Mouse (Mus musculus) heart, postnatal 0 days (tissue): ENCODE results near the gene Dhx36. TPM values are rescaled to one million over a fixed set of nuclear protein-coding genes. Genes with fewer than 3 reads are reported as not detected.

Experiments
- ATAC-seq: fragments of 200-750 bp; cut with Nextera tagmentation; 2 replicates; pipeline ENCODE4 v1.8.0; 2017; ENCODE audit warnings: low read depth, moderate number of reproducible peaks, moderate library complexity; ENCODE audit not compliant: insufficient read depth
- DNase-seq: peaks from one replicate; pipeline ENCODE4 v3.0.0-alpha.2; 2016; ENCODE audit warnings: low spot score
- H3K27ac ChIP-seq: fragments of 300-500 bp; sonication (generic); 2 replicates; pipeline ENCODE4 v1.5.1; 2014; ENCODE audit warnings: low read depth, mild to moderate bottlenecking
- H3K27me3 ChIP-seq: fragments of 300-500 bp; sonication (generic); 2 replicates; pipeline ENCODE4 v1.6.1; 2014; ENCODE audit warnings: low read length, mixed read lengths; ENCODE audit not compliant: control insufficient read depth, insufficient read depth
- H3K36me3 ChIP-seq: fragments of 300-500 bp; sonication (generic); replicated peaks from 2 replicates; pipeline ENCODE4 v1.6.1; 2014; ENCODE audit warnings: low read length, mixed read lengths; ENCODE audit not compliant: control insufficient read depth, insufficient read depth
- H3K4me1 ChIP-seq: fragments of 300-500 bp; sonication (generic); 2 replicates; pipeline ENCODE4 v1.6.1; 2014; ENCODE audit warnings: antibody characterized with exemption; ENCODE audit not compliant: control insufficient read depth, insufficient read depth
- H3K4me2 ChIP-seq: fragments of 300-500 bp; sonication (generic); 2 replicates; pipeline ENCODE4 v1.6.1; 2014; ENCODE audit warnings: low read depth, mild to moderate bottlenecking, low read length, moderate library complexity
- H3K4me3 ChIP-seq: fragments of 300-500 bp; sonication (generic); 2 replicates; pipeline ENCODE4 v1.5.1; 2014; ENCODE audit warnings: low read depth, low read length
- H3K9ac ChIP-seq: fragments of 300-500 bp; sonication (generic); replicated peaks from 2 replicates; pipeline ENCODE4 v1.6.1; 2014; ENCODE audit warnings: low read depth, low read length, mixed read lengths
- H3K9me3 ChIP-seq: fragments of 300-500 bp; sonication (generic); replicated peaks from 2 replicates; pipeline ENCODE4 v1.6.1; 2016; ENCODE audit warnings: low read length; ENCODE audit not compliant: control insufficient read depth
- CTCF ChIP-seq: IDR thresholded peaks from 2 replicates; pipeline ENCODE4 v1.5.1; 2016; ENCODE audit warnings: antibody characterized with exemption, control low read depth, low read depth
- EP300 ChIP-seq: IDR thresholded peaks from 2 replicates; pipeline ENCODE4 v1.6.1; 2016; ENCODE audit warnings: antibody characterized with exemption, low read depth
- WGBS: fragments of 180-500 bp; shearing (Covaris S2); extraction: QIAGEN DNeasy Blood & Tissue Kit; methylation state at CpG from one replicate; pipeline ENCODE4 v1.1.7; 2014; 5-methylcytosine and 5-hydroxymethylcytosine counted together
- polyA plus RNA-seq: library from polyadenylated mRNA; unstranded; fragments of >200 nt; fragmentation: Nextera tagmentation; extraction: Ambion mirVana; gene quantifications from 2 replicates; pipeline ENCODE4 v1.2.1, GENCODE M21; 2015
- total RNA-seq: library from RNA; depleted of rRNA; stranded (reverse); fragments of >200 nt; gene quantifications from 2 replicates; pipeline ENCODE4 v1.2.3, GENCODE M21; 2014; ENCODE audit warnings: low replicate concordance

The Dhx36 gene
- total and polyA plus RNA-seq, 2 experiments from 2014 or later = 13.1 to 20.8 TPM

GRCm38 (mm10) chr3:62499327-62499726 is 7.5 kb downstream of the Dhx36 start:
- Histone ChIP-seq H3K27me3 (no peaks in the 10 kb centered on the region), H3K9ac (no peak overlapping the region), H3K4me1 (no peaks in the 10 kb centered on the region), H3K27ac (no peak overlapping the region), H3K36me3 (peaks cover 50% of the 10 kb centered on the region), H3K4me3 (no peak overlapping the region), H3K4me2 (no peak overlapping the region), H3K9me3 (no peaks in the 10 kb centered on the region)
- no peak for ATAC-seq
- no peak for DNase-seq
- no peak for TF ChIP-seq EP300
- TF ChIP-seq CTCF = no peak
- 74% methylated on average over 4 of the region's 4 CpGs for WGBS

GRCm38 (mm10) chr3:62492568-62492967 is 14.2 kb downstream of the Dhx36 start:
- no peak overlapping the region for H3K4me2 ChIP-seq
- ATAC-seq (no peak), DNase-seq (no peak)
- H3K4me3 ChIP-seq = no peak overlapping the region
- no peaks in the 10 kb centered on the region for H3K9me3 ChIP-seq
- no peaks in the 10 kb centered on the region for H3K27me3 ChIP-seq
- WGBS = 81% methylated on average over 6 of the region's 6 CpGs
- TF ChIP-seq CTCF (no peak), EP300 (no peak)
- peaks cover 58% of the 10 kb centered on the region for H3K36me3 ChIP-seq
- no peak overlapping the region for H3K9ac ChIP-seq
- H3K27ac ChIP-seq = no peak overlapping the region
- H3K4me1 ChIP-seq = no peaks in the 10 kb centered on the region

GRCm38 (mm10) chr3:62484340-62484739 is 22.5 kb downstream of the Dhx36 start:
- no peak for DNase-seq
- ATAC-seq = no peak
- no peak overlapping the region for H3K4me2 ChIP-seq
- no peaks in the 10 kb centered on the region for H3K9me3 ChIP-seq
- no peak overlapping the region for H3K4me3 ChIP-seq
- WGBS = 93% methylated on average over 2 of the region's 2 CpGs
- no peak overlapping the region for H3K9ac ChIP-seq
- no peaks in the 10 kb centered on the region for H3K27me3 ChIP-seq
- H3K27ac ChIP-seq = no peak overlapping the region
- H3K4me1 ChIP-seq = no peaks in the 10 kb centered on the region
- TF ChIP-seq CTCF (no peak), EP300 (no peak)
- peaks cover 55% of the 10 kb centered on the region for H3K36me3 ChIP-seq

GRCm38 (mm10) chr3:62470179-62470578 is 36.6 kb downstream of the Dhx36 start:
- DNase-seq (no peak), ATAC-seq (no peak)
- Histone ChIP-seq H3K4me1 (no peaks in the 10 kb centered on the region), H3K27me3 (no peaks in the 10 kb centered on the region), H3K4me2 (no peak overlapping the region), H3K9me3 (no peaks in the 10 kb centered on the region), H3K27ac (no peak overlapping the region), H3K9ac (no peak overlapping the region), H3K4me3 (no peak overlapping the region), H3K36me3 (peaks cover 80% of the 10 kb centered on the region)
- TF ChIP-seq CTCF (no peak), EP300 (no peak)
- whole genome bisulfite sequencing = 87% methylated on average over 1 of the region's 1 CpGs

DNA sequence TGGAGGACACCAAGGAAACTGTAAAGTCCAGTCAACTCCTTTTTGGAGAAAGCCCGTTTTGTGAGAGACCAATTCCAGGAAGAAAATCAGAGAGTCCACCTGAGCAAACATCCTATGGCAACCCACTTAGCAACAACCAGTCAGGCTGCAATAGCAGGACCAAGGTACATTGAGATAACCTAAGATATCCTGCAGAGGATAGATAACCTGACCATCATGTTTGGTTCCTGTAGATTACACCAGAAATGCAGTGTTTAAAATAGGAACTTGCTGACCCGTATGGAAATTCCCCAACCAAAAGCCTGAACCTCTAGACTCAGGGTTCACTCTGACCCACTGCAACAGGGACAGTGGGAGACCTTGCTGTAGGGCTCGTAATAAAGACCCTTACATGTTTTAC is 42.5 kb downstream of the Dhx36 start:
- no peak overlapping the region for H3K4me3 ChIP-seq
- no peak overlapping the region for H3K9ac ChIP-seq
- ATAC-seq (no peak), DNase-seq (no peak)
- TF ChIP-seq CTCF (no peak), EP300 (no peak)
- H3K27me3 ChIP-seq = no peaks in the 10 kb centered on the region
- no peak overlapping the region for H3K4me2 ChIP-seq
- peaks cover 57% of the 10 kb centered on the region for H3K36me3 ChIP-seq
- no peaks in the 10 kb centered on the region for H3K9me3 ChIP-seq
- no peaks in the 10 kb centered on the region for H3K4me1 ChIP-seq
- H3K27ac ChIP-seq = no peak overlapping the region
- WGBS = 57% methylated on average over 3 of the region's 3 CpGs

GRCm38 (mm10) chr3:62459483-62459882 is 47.3 kb downstream of the Dhx36 start:
- Histone ChIP-seq H3K4me3 (no peak overlapping the region), H3K4me2 (no peak overlapping the region), H3K27ac (no peak overlapping the region), H3K27me3 (no peaks in the 10 kb centered on the region), H3K9ac (no peak overlapping the region), H3K36me3 (peaks cover 20% of the 10 kb centered on the region), H3K4me1 (no peaks in the 10 kb centered on the region), H3K9me3 (no peaks in the 10 kb centered on the region)
- DNase-seq (no peak), ATAC-seq (no peak)
- WGBS = 76% methylated on average over 6 of the region's 6 CpGs
- no peak for TF ChIP-seq CTCF
- TF ChIP-seq EP300 = no peak
